Mouse (Mus musculus): Measurements from ENCODE around the gene Dbx2. TPM values are rescaled to one million over a fixed set of nuclear protein-coding genes. Genes with fewer than 3 reads are reported as not detected.

Dbx2 gene
- polyA plus RNA-seq (2014; fragmentation: Nextera tagmentation; extraction: Ambion mirVana): 8.9 and 13.7 TPM in 2 replicates

- Histone ChIP-seq H3K9ac (replicated peaks; ENCODE audit: low read depth, low read length) (no peak within 1 kb of the TSS), H3K4me3 (ENCODE audit: low read depth, low read length) (peak within 1 kb of the TSS; percentile 31), H3K27me3 (ENCODE audit: control insufficient read depth, insufficient read depth, low read length) (peaks cover 54% of the 10 kb centered on the region), H3K36me3 (ENCODE audit: control insufficient read depth, insufficient read depth, low read length) (no peaks in the 10 kb centered on the region), H3K4me1 (ENCODE audit: control insufficient read depth, insufficient read depth, low read length) (peaks cover 8% of the 10 kb centered on the region; the same call in 1 of the 2 replicates), H3K27ac (ENCODE audit: low read depth, low read length) (no peak within 1 kb of the TSS), H3K9me3 (ENCODE audit: control insufficient read depth, low read length) (no peaks in the 10 kb centered on the region), H3K4me2 (ENCODE audit: low read depth, low read length) (peak within 1 kb of the TSS; percentile 45)
- WGBS: 80% methylated on average over 5 of the region's 5 CpGs
- ATAC-seq (ENCODE audit: low read depth): no peak
Measured at GRCm38 (mm10) chr15:95655860-95656259, at the start of gene Dbx2. Gene Dbx2, minus strand, starts transcription at chr15:95655960.

GRCm38 (mm10) chr15:95702206-95702605 is 46.4 kb upstream of the Dbx2 start:
- H3K4me3 ChIP-seq (ENCODE audit: low read depth, low read length): no peak overlapping the region
- peaks cover 7% of the 10 kb centered on the region for H3K27me3 ChIP-seq (ENCODE audit: control insufficient read depth, insufficient read depth, low read length)
- 7% methylated on average over 9 of the region's 9 CpGs for WGBS
- H3K9ac ChIP-seq (replicated peaks; ENCODE audit: low read depth, low read length): no peak overlapping the region
- H3K36me3 ChIP-seq (ENCODE audit: control insufficient read depth, insufficient read depth, low read length): no peaks in the 10 kb centered on the region
- peak; percentile 56; the same call in 1 of the 2 replicates for ATAC-seq (ENCODE audit: low read depth)
- no peak overlapping the region; the same call in 1 of the 2 replicates for H3K4me2 ChIP-seq (ENCODE audit: low read depth, low read length)
- peak overlapping the region; percentile 25; the same call in 1 of the 2 replicates for H3K27ac ChIP-seq (ENCODE audit: low read depth, low read length)
- peaks cover 18% of the 10 kb centered on the region; the same call in 1 of the 2 replicates for H3K4me1 ChIP-seq (ENCODE audit: control insufficient read depth, insufficient read depth, low read length)
- H3K9me3 ChIP-seq (ENCODE audit: control insufficient read depth, low read length): no peaks in the 10 kb centered on the region

- H3K9me3 ChIP-seq (ENCODE audit: control insufficient read depth, low read length): no peaks in the 10 kb centered on the region
- ATAC-seq (ENCODE audit: low read depth): no peak; the same call in 1 of the 2 replicates
- H3K9ac ChIP-seq (replicated peaks; ENCODE audit: low read depth, low read length): no peak overlapping the region
- H3K36me3 ChIP-seq (ENCODE audit: control insufficient read depth, insufficient read depth, low read length): no peaks in the 10 kb centered on the region
- no peak overlapping the region for H3K4me3 ChIP-seq (ENCODE audit: low read depth, low read length)
- H3K4me1 ChIP-seq (ENCODE audit: control insufficient read depth, insufficient read depth, low read length): peaks cover 18% of the 10 kb centered on the region; the same call in 1 of the 2 replicates
- H3K4me2 ChIP-seq (ENCODE audit: low read depth, low read length): no peak overlapping the region
- WGBS: 5% methylated on average over 4 of the region's 4 CpGs
- no peak overlapping the region for H3K27ac ChIP-seq (ENCODE audit: low read depth, low read length)
- H3K27me3 ChIP-seq (ENCODE audit: control insufficient read depth, insufficient read depth, low read length): peaks cover 7% of the 10 kb centered on the region
Measured at GRCm38 (mm10) chr15:95701573-95701972, 45.8 kb upstream of the Dbx2 start.

GRCm38 (mm10) chr15:95699371-95699770 is 43.6 kb upstream of the Dbx2 start:
- no peak for ATAC-seq (ENCODE audit: low read depth)
- no peak overlapping the region for H3K27ac ChIP-seq (ENCODE audit: low read depth, low read length)
- peaks cover 18% of the 10 kb centered on the region; the same call in 1 of the 2 replicates for H3K4me1 ChIP-seq (ENCODE audit: control insufficient read depth, insufficient read depth, low read length)
- H3K4me3 ChIP-seq (ENCODE audit: low read depth, low read length): no peak overlapping the region
- H3K9ac ChIP-seq (replicated peaks; ENCODE audit: low read depth, low read length): no peak overlapping the region
- 82% methylated on average over 12 of the region's 12 CpGs for WGBS
- peaks cover 9% of the 10 kb centered on the region for H3K27me3 ChIP-seq (ENCODE audit: control insufficient read depth, insufficient read depth, low read length)
- H3K4me2 ChIP-seq (ENCODE audit: low read depth, low read length): no peak overlapping the region
- no peaks in the 10 kb centered on the region for H3K36me3 ChIP-seq (ENCODE audit: control insufficient read depth, insufficient read depth, low read length)
- no peaks in the 10 kb centered on the region for H3K9me3 ChIP-seq (ENCODE audit: control insufficient read depth, low read length)

GRCm38 (mm10) chr15:95693759-95694158 is 38.0 kb upstream of the Dbx2 start:
- peaks cover 7% of the 10 kb centered on the region; the same call in 1 of the 2 replicates for H3K27me3 ChIP-seq (ENCODE audit: control insufficient read depth, insufficient read depth, low read length)
- H3K27ac ChIP-seq (ENCODE audit: low read depth, low read length): no peak overlapping the region
- no peak for ATAC-seq (ENCODE audit: low read depth)
- H3K9me3 ChIP-seq (ENCODE audit: control insufficient read depth, low read length): no peaks in the 10 kb centered on the region
- no peak overlapping the region for H3K4me2 ChIP-seq (ENCODE audit: low read depth, low read length)
- H3K4me1 ChIP-seq (ENCODE audit: control insufficient read depth, insufficient read depth, low read length): peaks cover 5% of the 10 kb centered on the region; the same call in 1 of the 2 replicates
- H3K36me3 ChIP-seq (ENCODE audit: control insufficient read depth, insufficient read depth, low read length): no peaks in the 10 kb centered on the region
- no peak overlapping the region for H3K4me3 ChIP-seq (ENCODE audit: low read depth, low read length)
- WGBS: 88% methylated on average over 3 of the region's 3 CpGs
- H3K9ac ChIP-seq (replicated peaks; ENCODE audit: low read depth, low read length): no peak overlapping the region

GRCm38 (mm10) chr15:95691594-95691993 is 35.8 kb upstream of the Dbx2 start:
- H3K4me2 ChIP-seq (ENCODE audit: low read depth, low read length): peak overlapping the region; percentile 0; the same call in 1 of the 2 replicates
- peak overlapping the region; percentile 1; the same call in 1 of the 2 replicates for H3K27ac ChIP-seq (ENCODE audit: low read depth, low read length)
- peaks cover 5% of the 10 kb centered on the region; the same call in 1 of the 2 replicates for H3K4me1 ChIP-seq (ENCODE audit: control insufficient read depth, insufficient read depth, low read length)
- no peak overlapping the region for H3K4me3 ChIP-seq (ENCODE audit: low read depth, low read length)
- no peaks in the 10 kb centered on the region for H3K9me3 ChIP-seq (ENCODE audit: control insufficient read depth, low read length)
- H3K27me3 ChIP-seq (ENCODE audit: control insufficient read depth, insufficient read depth, low read length): 0 out of 2 replicates have a peak, but pooled peaks cover 2% of the 10 kb centered on the region
- peak; percentile 78 for ATAC-seq (ENCODE audit: low read depth)
- no peak overlapping the region for H3K9ac ChIP-seq (replicated peaks; ENCODE audit: low read depth, low read length)
- H3K36me3 ChIP-seq (ENCODE audit: control insufficient read depth, insufficient read depth, low read length): no peaks in the 10 kb centered on the region
- 14% methylated on average over 8 of the region's 8 CpGs for WGBS

- H3K9me3 ChIP-seq (ENCODE audit: control insufficient read depth, low read length): no peaks in the 10 kb centered on the region
- no peak for ATAC-seq (ENCODE audit: low read depth)
- no peak overlapping the region for H3K4me3 ChIP-seq (ENCODE audit: low read depth, low read length)
- 0 out of 2 replicates have a peak overlapping the region, but pooled peaks have one; percentile 1 for H3K27ac ChIP-seq (ENCODE audit: low read depth, low read length)
- H3K27me3 ChIP-seq (ENCODE audit: control insufficient read depth, insufficient read depth, low read length): 0 out of 2 replicates have a peak, but pooled peaks cover 2% of the 10 kb centered on the region
- H3K9ac ChIP-seq (replicated peaks; ENCODE audit: low read depth, low read length): no peak overlapping the region
- WGBS: 8% methylated on average over 5 of the region's 5 CpGs
- 0 out of 2 replicates have a peak overlapping the region, but pooled peaks have one; percentile 0 for H3K4me2 ChIP-seq (ENCODE audit: low read depth, low read length)
- peaks cover 5% of the 10 kb centered on the region; the same call in 1 of the 2 replicates for H3K4me1 ChIP-seq (ENCODE audit: control insufficient read depth, insufficient read depth, low read length)
- no peaks in the 10 kb centered on the region for H3K36me3 ChIP-seq (ENCODE audit: control insufficient read depth, insufficient read depth, low read length)
Measured at GRCm38 (mm10) chr15:95691129-95691528, 35.4 kb upstream of the Dbx2 start.

GRCm38 (mm10) chr15:95682620-95683019 is 26.9 kb upstream of the Dbx2 start:
- Histone ChIP-seq H3K4me1 (ENCODE audit: control insufficient read depth, insufficient read depth, low read length) (no peaks in the 10 kb centered on the region), H3K36me3 (ENCODE audit: control insufficient read depth, insufficient read depth, low read length) (no peaks in the 10 kb centered on the region), H3K4me2 (ENCODE audit: low read depth, low read length) (no peak overlapping the region), H3K27ac (ENCODE audit: low read depth, low read length) (no peak overlapping the region), H3K27me3 (ENCODE audit: control insufficient read depth, insufficient read depth, low read length) (peaks cover 4% of the 10 kb centered on the region; the same call in 1 of the 2 replicates), H3K4me3 (ENCODE audit: low read depth, low read length) (no peak overlapping the region), H3K9me3 (ENCODE audit: control insufficient read depth, low read length) (no peaks in the 10 kb centered on the region; the same call in 1 of the 2 replicates), H3K9ac (replicated peaks; ENCODE audit: low read depth, low read length) (no peak overlapping the region)
- WGBS: 91% methylated on average over 4 of the region's 4 CpGs
- no peak for ATAC-seq (ENCODE audit: low read depth)

- Histone ChIP-seq H3K27ac (ENCODE audit: low read depth, low read length) (no peak overlapping the region), H3K36me3 (ENCODE audit: control insufficient read depth, insufficient read depth, low read length) (no peaks in the 10 kb centered on the region), H3K9ac (replicated peaks; ENCODE audit: low read depth, low read length) (no peak overlapping the region), H3K27me3 (ENCODE audit: control insufficient read depth, insufficient read depth, low read length) (no peaks in the 10 kb centered on the region), H3K4me1 (ENCODE audit: control insufficient read depth, insufficient read depth, low read length) (no peaks in the 10 kb centered on the region), H3K4me3 (ENCODE audit: low read depth, low read length) (no peak overlapping the region), H3K9me3 (ENCODE audit: control insufficient read depth, low read length) (no peaks in the 10 kb centered on the region), H3K4me2 (ENCODE audit: low read depth, low read length) (no peak overlapping the region)
- no peak for ATAC-seq (ENCODE audit: low read depth)
- 93% methylated on average over 4 of the region's 4 CpGs for WGBS
Measured at GRCm38 (mm10) chr15:95675645-95676044, 19.9 kb upstream of the Dbx2 start.
